ENCODE assay signal across 8 mouse cellular contexts in genomic region chr9:75541497-75541896, GRCm38 (mm10). TPM values are rescaled to one million over a fixed set of nuclear protein-coding genes. Genes with fewer than 3 reads are reported as not detected.
A peak's percentile ranks its signal among the peaks of the same experiment; 100 is the strongest.
DNase-seq lines count a peak whose midpoint lies in the region; ATAC-seq and TF ChIP-seq lines count a peak whose summit lies in the region.

No protein-coding gene starts in this region.

- peak; percentile 93 for ATAC-seq in Patski
- peak; percentile 38; the same call in 1 of the 2 replicates for ATAC-seq in intestine, embryonic 16.5 days
- 0 out of 2 replicates have a peak, but pooled peaks have one; percentile 37 for ATAC-seq in megakaryocyte-erythroid progenitor cell, adult 5-6 weeks (replicated peaks; ENCODE audit: low FRiP score, low TSS enrichment, poor library complexity, severe bottlenecking)
- no peak for ATAC-seq in hindbrain, embryonic 12.5 days (ENCODE audit: low FRiP score)

- POLR2A ChIA-PET in Patski (lab: Charles Lee): no interaction called here

- H3K27ac ChIP-seq in intestine, embryonic 16.5 days (ENCODE audit: low read length): no peak overlapping the region
- no peak overlapping the region for H3K27ac ChIP-seq in hindbrain, embryonic 12.5 days

- CTCF ChIA-PET in Patski (lab: Charles Lee): interaction anchor here (0.7 to 1.8 kb wide), 3 partner anchors 9 to 43 kb away, joined by 3 to 5 read pairs (median 5); no protein-coding TSS in a partner anchor

- peak; percentile 74 for DNase-seq in A20 (ENCODE audit: low read depth, low spot score)
- DNase-seq in Patski (ENCODE audit: low read depth, low spot score): peak; percentile 87
- DNase-seq in cerebellum, adult 8-10 months: no peak
- no peak for DNase-seq in left cerebral cortex, postnatal 25 days (ENCODE audit: low spot score in 2 of 2)
- DNase-seq in layer of hippocampus, postnatal 36 days: no peak

- H3K27me3 ChIP-seq in Patski: no peaks in the 10 kb centered on the region
- no peaks in the 10 kb centered on the region for H3K27me3 ChIP-seq in intestine, embryonic 16.5 days (replicated peaks; ENCODE audit: control insufficient read depth, insufficient read depth, low read length)
- no peaks in the 10 kb centered on the region for H3K27me3 ChIP-seq in hindbrain, embryonic 12.5 days

- no peaks in the 10 kb centered on the region for H3K9me3 ChIP-seq in intestine, embryonic 16.5 days (ENCODE audit: control insufficient read depth, low read length)
- H3K9me3 ChIP-seq in hindbrain, embryonic 12.5 days (replicated peaks): no peaks in the 10 kb centered on the region

- H3K4me3 ChIP-seq in intestine, embryonic 16.5 days (ENCODE audit: low read length): no peak overlapping the region
- no peak overlapping the region for H3K4me3 ChIP-seq in hindbrain, embryonic 12.5 days

- TF ChIP-seq CTCF in Patski (IDR thresholded peaks at IDR 0.05): no peak

- in situ Hi-C loops in Patski (cut with MboI; ENCODE audit: low pct_unique_long_range_greater_than_20kb): no loop called here

- no peaks in the 10 kb centered on the region for H3K36me3 ChIP-seq in intestine, embryonic 16.5 days (ENCODE audit: control insufficient read depth, insufficient read depth, low read length)
- no peaks in the 10 kb centered on the region for H3K36me3 ChIP-seq in hindbrain, embryonic 12.5 days

- intact Hi-C loops in left cerebral cortex, postnatal 25 days (cut with DNase I): no loop called here

- H3K4me2 ChIP-seq in intestine, embryonic 16.5 days (ENCODE audit: low read depth, low read length): 0 out of 2 replicates have a peak overlapping the region, but pooled peaks have one; percentile 4
- no peak overlapping the region for H3K4me2 ChIP-seq in hindbrain, embryonic 12.5 days (replicated peaks)

- 19% methylated on average over 5 of the region's 5 CpGs for WGBS in intestine, embryonic 16.5 days
- WGBS in hindbrain, embryonic 12.5 days: 36% methylated on average over 5 of the region's 5 CpGs

- no peak overlapping the region for H3K9ac ChIP-seq in intestine, embryonic 16.5 days (ENCODE audit: low read depth, low read length)
- H3K9ac ChIP-seq in hindbrain, embryonic 12.5 days: no peak overlapping the region

- peaks cover 16% of the 10 kb centered on the region for H3K4me1 ChIP-seq in intestine, embryonic 16.5 days (ENCODE audit: control insufficient read depth, insufficient read depth, low read length)
- peaks cover 9% of the 10 kb centered on the region; the same call in 1 of the 2 replicates for H3K4me1 ChIP-seq in hindbrain, embryonic 12.5 days

RNA-seq across cellular contexts. Expression of gene Tmod3, which starts 18.0 kb away (rescaled TPM):
- polyA plus RNA-seq in Patski (2021): 83.5 TPM
- polyA plus RNA-seq in intestine, embryonic 16.5 days (2015; fragmentation: Nextera tagmentation; extraction: Ambion mirVana): 102 and 104 TPM in 2 replicates
- 26.5 and 30.0 TPM in 2 replicates for total RNA-seq in megakaryocyte-erythroid progenitor cell, adult 5-6 weeks (2014; fragmentation: Nextera tagmentation)
- total RNA-seq in megakaryocyte-erythroid progenitor cell, adult 5-6 weeks (2017): 45.0 and 65.9 TPM in 2 replicates
- polyA plus RNA-seq in hindbrain, embryonic 12.5 days (2016; fragmentation: Nextera tagmentation; extraction: Ambion mirVana): 96.5 and 98.4 TPM in 2 replicates
- total RNA-seq in left cerebral cortex, postnatal 25 days (2021): 10 to 100 TPM; 47.2 to 53.0 TPM
- 10 to 100 TPM; 46.4 to 47.3 TPM for total RNA-seq in layer of hippocampus, postnatal 36 days (2021)

Comparison
In these comparisons a context has a peak if more than half of its experiments do, and no peak if none do; other contexts are left out.
1. DNase-seq: peak in A20 (single experiment) and Patski (single experiment); none in cerebellum, adult 8-10 months (single experiment), left cerebral cortex, postnatal 25 days (0 of 2) and layer of hippocampus, postnatal 36 days (0 of 2).